Mouse (Mus musculus): ENCODE data around the gene Notch2. TPM values are rescaled to one million over a fixed set of nuclear protein-coding genes. Genes with fewer than 3 reads are reported as not detected.

Notch2 gene
- polyA plus RNA-seq, 1 experiment from 2014 or later = 6.4 TPM

- Histone ChIP-seq H3K4me1 (replicated peaks) (peaks cover 87% of the 10 kb centered on the region), H3K36me3 (replicated peaks) (no peaks in the 10 kb centered on the region), H3K9me3 (replicated peaks) (no peaks in the 10 kb centered on the region), H3K27me3 (no peaks in the 10 kb centered on the region), H3K27ac (replicated peaks) (peak overlapping the region; percentile 35), H3K9ac (no peak overlapping the region), H3K4me2 (peak overlapping the region; percentile 34), H3K4me3 (replicated peaks) (no peak overlapping the region)
- 70% methylated on average over 5 of the region's 5 CpGs for WGBS (ENCODE audit: insufficient replicate concordance)
- no peak for ATAC-seq (ENCODE audit: insufficient read depth)
Measured at GRCm38 (mm10) chr3:98016901-98017591, 3.7 kb downstream of the Notch2 start.

GRCm38 (mm10) chr3:98018187-98018586, 4.9 kb downstream of the Notch2 start:
- H3K36me3 ChIP-seq (replicated peaks) = no peaks in the 10 kb centered on the region
- WGBS (ENCODE audit: insufficient replicate concordance) = 70% methylated on average over 4 of the region's 4 CpGs
- H3K27me3 ChIP-seq = no peaks in the 10 kb centered on the region
- H3K9ac ChIP-seq = no peak overlapping the region
- H3K4me2 ChIP-seq = no peak overlapping the region
- no peak for ATAC-seq (ENCODE audit: insufficient read depth)
- no peak overlapping the region for H3K4me3 ChIP-seq (replicated peaks)
- 0 out of 2 replicates have a peak overlapping the region, but pooled peaks have one; percentile 2 for H3K27ac ChIP-seq (replicated peaks)
- peaks cover 80% of the 10 kb centered on the region for H3K4me1 ChIP-seq (replicated peaks)
- no peaks in the 10 kb centered on the region for H3K9me3 ChIP-seq (replicated peaks)

- ATAC-seq (ENCODE audit: insufficient read depth) = peak; percentile 52; the same call in 1 of the 2 replicates
- Histone ChIP-seq H3K9me3 (replicated peaks) (no peaks in the 10 kb centered on the region), H3K4me2 (peak overlapping the region; percentile 10; the same call in 1 of the 2 replicates), H3K27ac (replicated peaks) (no peak overlapping the region), H3K9ac (no peak overlapping the region), H3K4me1 (replicated peaks) (peaks cover 83% of the 10 kb centered on the region), H3K36me3 (replicated peaks) (no peaks in the 10 kb centered on the region), H3K27me3 (no peaks in the 10 kb centered on the region), H3K4me3 (replicated peaks) (no peak overlapping the region)
- 45% methylated on average over 9 of the region's 9 CpGs for WGBS (ENCODE audit: insufficient replicate concordance)
Measured at GRCm38 (mm10) chr3:98020431-98021229, 7.3 kb downstream of the Notch2 start.

- Histone ChIP-seq H3K9me3 (replicated peaks) (no peaks in the 10 kb centered on the region), H3K4me1 (replicated peaks) (peaks cover 77% of the 10 kb centered on the region), H3K4me2 (peak overlapping the region; percentile 32), H3K4me3 (replicated peaks) (no peak overlapping the region), H3K27ac (replicated peaks) (peak overlapping the region; percentile 51), H3K9ac (no peak overlapping the region), H3K27me3 (no peaks in the 10 kb centered on the region), H3K36me3 (replicated peaks) (no peaks in the 10 kb centered on the region)
- peak; percentile 43 for ATAC-seq (ENCODE audit: insufficient read depth)
- WGBS (ENCODE audit: insufficient replicate concordance) = 53% methylated on average over 13 of the region's 13 CpGs
Measured at GRCm38 (mm10) chr3:98024288-98024848, 11.0 kb downstream of the Notch2 start.

GRCm38 (mm10) chr3:98025521-98025920, 12.2 kb downstream of the Notch2 start:
- Histone ChIP-seq H3K4me1 (replicated peaks) (peaks cover 75% of the 10 kb centered on the region), H3K27ac (replicated peaks) (0 out of 2 replicates have a peak overlapping the region, but pooled peaks have one; percentile 59), H3K9me3 (replicated peaks) (no peaks in the 10 kb centered on the region), H3K9ac (no peak overlapping the region), H3K4me2 (peak overlapping the region; percentile 32), H3K36me3 (replicated peaks) (no peaks in the 10 kb centered on the region), H3K27me3 (no peaks in the 10 kb centered on the region), H3K4me3 (replicated peaks) (no peak overlapping the region)
- 18% methylated on average over 14 of the region's 14 CpGs for WGBS (ENCODE audit: insufficient replicate concordance)
- ATAC-seq (ENCODE audit: insufficient read depth) = no peak

- WGBS (ENCODE audit: insufficient replicate concordance) = 58% methylated on average over 10 of the region's 10 CpGs
- Histone ChIP-seq H3K36me3 (replicated peaks) (no peaks in the 10 kb centered on the region), H3K4me2 (peak overlapping the region; percentile 32; the same call in 1 of the 2 replicates), H3K9me3 (replicated peaks) (no peaks in the 10 kb centered on the region), H3K27ac (replicated peaks) (peak overlapping the region; percentile 59; the same call in 1 of the 2 replicates), H3K9ac (no peak overlapping the region), H3K4me3 (replicated peaks) (no peak overlapping the region), H3K27me3 (no peaks in the 10 kb centered on the region), H3K4me1 (replicated peaks) (peaks cover 75% of the 10 kb centered on the region)
- peak; percentile 33; the same call in 1 of the 2 replicates for ATAC-seq (ENCODE audit: insufficient read depth)
Measured at GRCm38 (mm10) chr3:98025921-98026880, 12.9 kb downstream of the Notch2 start.

GRCm38 (mm10) chr3:98027371-98027774, 14.0 kb downstream of the Notch2 start:
- Histone ChIP-seq H3K27me3 (no peaks in the 10 kb centered on the region), H3K27ac (replicated peaks) (no peak overlapping the region), H3K4me2 (no peak overlapping the region), H3K36me3 (replicated peaks) (no peaks in the 10 kb centered on the region), H3K9ac (no peak overlapping the region), H3K4me3 (replicated peaks) (no peak overlapping the region), H3K9me3 (replicated peaks) (no peaks in the 10 kb centered on the region), H3K4me1 (replicated peaks) (peaks cover 80% of the 10 kb centered on the region)
- no peak for ATAC-seq (ENCODE audit: insufficient read depth)
- 9% methylated on average over 3 of the region's 3 CpGs for WGBS (ENCODE audit: insufficient replicate concordance)

GRCm38 (mm10) chr3:98028072-98028471, 14.7 kb downstream of the Notch2 start:
- no peaks in the 10 kb centered on the region for H3K27me3 ChIP-seq
- no peak for ATAC-seq (ENCODE audit: insufficient read depth)
- no peak overlapping the region for H3K27ac ChIP-seq (replicated peaks)
- peaks cover 86% of the 10 kb centered on the region for H3K4me1 ChIP-seq (replicated peaks)
- 59% methylated on average over 4 of the region's 4 CpGs for WGBS (ENCODE audit: insufficient replicate concordance)
- no peak overlapping the region for H3K4me3 ChIP-seq (replicated peaks)
- H3K9me3 ChIP-seq (replicated peaks) = no peaks in the 10 kb centered on the region
- no peaks in the 10 kb centered on the region for H3K36me3 ChIP-seq (replicated peaks)
- H3K9ac ChIP-seq = no peak overlapping the region
- H3K4me2 ChIP-seq = no peak overlapping the region

- H3K4me3 ChIP-seq (replicated peaks) = no peak overlapping the region
- H3K27ac ChIP-seq (replicated peaks) = no peak overlapping the region
- H3K4me1 ChIP-seq (replicated peaks) = peaks cover 88% of the 10 kb centered on the region
- H3K9me3 ChIP-seq (replicated peaks) = no peaks in the 10 kb centered on the region
- no peaks in the 10 kb centered on the region for H3K27me3 ChIP-seq
- H3K9ac ChIP-seq = no peak overlapping the region
- no peak overlapping the region for H3K4me2 ChIP-seq
- no peaks in the 10 kb centered on the region for H3K36me3 ChIP-seq (replicated peaks)
- no peak for ATAC-seq (ENCODE audit: insufficient read depth)
- 85% methylated on average over 10 of the region's 10 CpGs for WGBS (ENCODE audit: insufficient replicate concordance)
Measured at GRCm38 (mm10) chr3:98028936-98029335, 15.6 kb downstream of the Notch2 start.

- H3K9me3 ChIP-seq (replicated peaks) = no peaks in the 10 kb centered on the region
- ATAC-seq (ENCODE audit: insufficient read depth) = no peak
- H3K4me3 ChIP-seq (replicated peaks) = no peak overlapping the region
- WGBS (ENCODE audit: insufficient replicate concordance) = 37% methylated on average over 7 of the region's 7 CpGs
- no peak overlapping the region for H3K9ac ChIP-seq
- peak overlapping the region; percentile 48; the same call in 1 of the 2 replicates for H3K27ac ChIP-seq (replicated peaks)
- H3K4me1 ChIP-seq (replicated peaks) = peaks cover 89% of the 10 kb centered on the region
- H3K4me2 ChIP-seq = no peak overlapping the region
- H3K36me3 ChIP-seq (replicated peaks) = no peaks in the 10 kb centered on the region
- no peaks in the 10 kb centered on the region for H3K27me3 ChIP-seq
Measured at GRCm38 (mm10) chr3:98031104-98031503, 17.8 kb downstream of the Notch2 start.

Measured in liver, embryonic 15.5 days (tissue).